Mouse (Mus musculus) lung, embryonic 16.5 days (tissue): ENCODE results near the gene Appl2. TPM values are rescaled to one million over a fixed set of nuclear protein-coding genes. Genes with fewer than 3 reads are reported as not detected.

ENCODE experiments used
- ATAC-seq: fragments of 200-750 bp; cut with Nextera tagmentation; 2 replicates; pipeline ENCODE4 v1.8.0; 2017; ENCODE audit warnings: low read depth, mild to moderate bottlenecking, moderate library complexity
- H3K27ac ChIP-seq: fragments of 300-500 bp; sonication (generic); 2 replicates; pipeline ENCODE4 v1.5.1; 2014; ENCODE audit warnings: mild to moderate bottlenecking, control low read depth, low read length
- H3K27me3 ChIP-seq: fragments of 300-500 bp; sonication (generic); 2 replicates; pipeline ENCODE4 v1.6.1; 2014; ENCODE audit warnings: low read depth, low read length, mixed read lengths; ENCODE audit not compliant: control insufficient read depth, insufficient read depth
- H3K36me3 ChIP-seq: fragments of 300-500 bp; sonication (generic); 2 replicates; pipeline ENCODE4 v1.6.1; 2014; ENCODE audit warnings: low read length; ENCODE audit not compliant: control insufficient read depth, insufficient read depth
- H3K4me1 ChIP-seq: fragments of 300-500 bp; sonication (generic); replicated peaks from 2 replicates; pipeline ENCODE4 v1.6.1; 2014; ENCODE audit warnings: low read length, mixed read lengths; ENCODE audit not compliant: control insufficient read depth, insufficient read depth
- H3K4me2 ChIP-seq: fragments of 300-500 bp; sonication (generic); 2 replicates; pipeline ENCODE4 v1.6.1; 2014; ENCODE audit warnings: low read depth, low read length, control low read depth
- H3K4me3 ChIP-seq: fragments of 300-500 bp; sonication (generic); 2 replicates; pipeline ENCODE4 v1.5.1; 2014; ENCODE audit warnings: mild to moderate bottlenecking, low read length, control low read depth
- H3K9ac ChIP-seq: fragments of 300-500 bp; sonication (generic); 2 replicates; pipeline ENCODE4 v1.6.1; 2014; ENCODE audit warnings: low read length, control low read depth
- H3K9me3 ChIP-seq: fragments of 300-500 bp; sonication (generic); 2 replicates; pipeline ENCODE4 v1.6.1; 2016; ENCODE audit warnings: low read length; ENCODE audit not compliant: control insufficient read depth
- WGBS: fragments of 180-500 bp; shearing (Covaris S2); extraction: QIAGEN DNeasy Blood & Tissue Kit; methylation state at CpG from one replicate; pipeline ENCODE4 v1.1.7; 2014; 5-methylcytosine and 5-hydroxymethylcytosine counted together
- polyA plus RNA-seq: library from polyadenylated mRNA; unstranded; fragments of >200 nt; fragmentation: Nextera tagmentation; extraction: Ambion mirVana; gene quantifications from 2 replicates; pipeline ENCODE4 v1.2.1, GENCODE M21; 2015

Gene Appl2
- polyA plus RNA-seq, 1 experiment from 2014 or later, result 55.6 TPM

DNA sequence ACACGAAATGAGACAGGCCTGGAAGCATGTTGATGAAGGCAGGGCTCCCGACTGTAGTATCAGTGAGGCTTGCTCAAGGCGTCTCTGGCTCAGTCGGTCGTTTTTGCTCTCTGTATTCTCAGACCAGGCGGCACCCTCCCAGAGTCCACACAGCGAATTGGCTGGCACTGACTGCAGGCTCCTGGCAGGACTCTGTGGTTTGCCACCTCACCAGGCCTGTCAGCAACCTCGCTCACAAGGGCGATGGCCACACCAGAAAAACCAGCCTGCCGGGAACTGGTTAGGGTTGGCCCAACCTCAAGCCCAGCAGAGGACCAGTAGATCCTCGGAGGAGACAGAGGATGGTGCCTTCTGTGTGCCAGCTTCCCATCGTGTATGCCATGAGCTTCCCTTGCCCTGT, 23.7 kb downstream of the Appl2 start:
- WGBS, result 70% methylated on average over 12 of the region's 12 CpGs

GRCm38 (mm10) chr10:83624065-83624464, 24.5 kb downstream of the Appl2 start:
- Histone ChIP-seq H3K27me3 (no peaks in the 10 kb centered on the region), H3K9me3 (no peaks in the 10 kb centered on the region), H3K4me1 (no peaks in the 10 kb centered on the region; the same call in none of the 2 replicates), H3K36me3 (peaks cover 5% of the 10 kb centered on the region; the same call in 1 of the 2 replicates), H3K4me2 (no peak overlapping the region), H3K4me3 (no peak overlapping the region), H3K9ac (no peak overlapping the region), H3K27ac (no peak overlapping the region)
- ATAC-seq, result 0 out of 2 replicates have a peak, but pooled peaks have one; percentile 50
- WGBS, result 47% methylated on average over 8 of the region's 8 CpGs

More for the DNA sequence above, 23.7 kb downstream of the Appl2 start:
- no peaks in the 10 kb centered on the region; the same call in none of the 2 replicates for H3K4me1 ChIP-seq
- no peak overlapping the region for H3K4me2 ChIP-seq
- no peak overlapping the region for H3K9ac ChIP-seq
- H3K27me3 ChIP-seq, result no peaks in the 10 kb centered on the region
- no peak for ATAC-seq
- no peaks in the 10 kb centered on the region for H3K9me3 ChIP-seq
- H3K36me3 ChIP-seq, result peaks cover 5% of the 10 kb centered on the region; the same call in 1 of the 2 replicates
- H3K27ac ChIP-seq, result no peak overlapping the region
- no peak overlapping the region for H3K4me3 ChIP-seq

- Histone ChIP-seq H3K27me3 (no peaks in the 10 kb centered on the region), H3K4me2 (no peak overlapping the region), H3K9me3 (no peaks in the 10 kb centered on the region), H3K9ac (no peak overlapping the region), H3K36me3 (peaks cover 5% of the 10 kb centered on the region; the same call in 1 of the 2 replicates), H3K27ac (no peak overlapping the region), H3K4me1 (no peaks in the 10 kb centered on the region; the same call in none of the 2 replicates), H3K4me3 (no peak overlapping the region)
- 81% methylated on average over 24 of the region's 24 CpGs for WGBS
- ATAC-seq, result peak; percentile 54
Observed at GRCm38 (mm10) chr10:83620350-83621055, 28.0 kb downstream of the Appl2 start.

- peaks cover 5% of the 10 kb centered on the region; the same call in 1 of the 2 replicates for H3K36me3 ChIP-seq
Observed at GRCm38 (mm10) chr10:83618819-83619440, 29.6 kb downstream of the Appl2 start.

GRCm38 (mm10) chr10:83617366-83617765, 31.2 kb downstream of the Appl2 start:
- H3K4me1 ChIP-seq, result no peaks in the 10 kb centered on the region
- no peak overlapping the region for H3K4me2 ChIP-seq
- H3K27ac ChIP-seq, result no peak overlapping the region
- 58% methylated on average over 10 of the region's 10 CpGs for WGBS
- H3K27me3 ChIP-seq, result no peaks in the 10 kb centered on the region
- peaks cover 9% of the 10 kb centered on the region for H3K36me3 ChIP-seq
- H3K9ac ChIP-seq, result no peak overlapping the region
- no peaks in the 10 kb centered on the region for H3K9me3 ChIP-seq
- no peak overlapping the region for H3K4me3 ChIP-seq
- no peak for ATAC-seq

More at GRCm38 (mm10) chr10:83618819-83619440, 29.6 kb downstream of the Appl2 start:
- H3K9ac ChIP-seq, result no peak overlapping the region
- no peaks in the 10 kb centered on the region for H3K27me3 ChIP-seq
- no peak overlapping the region for H3K4me2 ChIP-seq
- H3K4me1 ChIP-seq, result no peaks in the 10 kb centered on the region; the same call in 1 of the 2 replicates
- no peaks in the 10 kb centered on the region for H3K9me3 ChIP-seq
- ATAC-seq, result no peak
- 77% methylated on average over 12 of the region's 12 CpGs for WGBS
- no peak overlapping the region for H3K4me3 ChIP-seq
- no peak overlapping the region for H3K27ac ChIP-seq

- Histone ChIP-seq H3K4me1 (no peaks in the 10 kb centered on the region), H3K27me3 (no peaks in the 10 kb centered on the region), H3K27ac (no peak overlapping the region), H3K9ac (no peak overlapping the region), H3K4me3 (no peak overlapping the region), H3K36me3 (peaks cover 18% of the 10 kb centered on the region), H3K4me2 (no peak overlapping the region), H3K9me3 (no peaks in the 10 kb centered on the region)
- no peak for ATAC-seq
- WGBS, result 90% methylated on average over 14 of the region's 14 CpGs
Observed at GRCm38 (mm10) chr10:83612648-83613215, 35.8 kb downstream of the Appl2 start.

GRCm38 (mm10) chr10:83611863-83612262, 36.7 kb downstream of the Appl2 start:
- 93% methylated on average over 5 of the region's 5 CpGs for WGBS
- no peak for ATAC-seq
- Histone ChIP-seq H3K9ac (no peak overlapping the region), H3K4me2 (no peak overlapping the region), H3K27me3 (no peaks in the 10 kb centered on the region), H3K4me1 (no peaks in the 10 kb centered on the region), H3K27ac (no peak overlapping the region), H3K36me3 (peaks cover 21% of the 10 kb centered on the region), H3K9me3 (no peaks in the 10 kb centered on the region), H3K4me3 (no peak overlapping the region)

DNA sequence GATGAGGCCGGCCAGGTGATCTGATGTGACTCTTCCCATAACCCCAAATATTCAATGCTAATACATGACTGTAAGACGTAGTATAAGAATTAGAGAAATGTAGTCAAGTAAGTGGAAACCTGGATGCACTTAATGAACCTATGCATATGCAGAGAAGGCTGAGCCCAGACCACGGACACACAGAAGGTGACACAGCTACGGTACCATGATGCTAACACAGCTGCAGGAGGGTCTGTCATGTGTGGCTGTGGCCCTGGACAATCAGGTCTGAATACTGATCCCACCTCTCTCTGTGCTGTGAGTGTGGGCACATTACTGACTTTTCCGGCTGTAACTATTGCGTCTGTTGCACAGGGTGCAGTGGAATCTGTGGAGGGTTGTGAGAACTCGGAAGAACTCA, 38.0 kb downstream of the Appl2 start:
- H3K27ac ChIP-seq, result no peak overlapping the region
- no peak overlapping the region for H3K4me2 ChIP-seq
- H3K9me3 ChIP-seq, result no peaks in the 10 kb centered on the region
- no peak overlapping the region for H3K4me3 ChIP-seq
- no peaks in the 10 kb centered on the region for H3K27me3 ChIP-seq
- no peak overlapping the region for H3K9ac ChIP-seq
- no peaks in the 10 kb centered on the region for H3K4me1 ChIP-seq
- WGBS, result 93% methylated on average over 7 of the region's 7 CpGs
- no peak for ATAC-seq
- H3K36me3 ChIP-seq, result peaks cover 24% of the 10 kb centered on the region

- Histone ChIP-seq H3K9ac (no peak overlapping the region), H3K4me2 (no peak overlapping the region), H3K27me3 (no peaks in the 10 kb centered on the region), H3K27ac (no peak overlapping the region), H3K4me1 (no peaks in the 10 kb centered on the region), H3K36me3 (peaks cover 35% of the 10 kb centered on the region), H3K4me3 (no peak overlapping the region), H3K9me3 (no peaks in the 10 kb centered on the region)
- no peak for ATAC-seq
- 70% methylated on average over 8 of the region's 8 CpGs for WGBS
Observed at GRCm38 (mm10) chr10:83608596-83608995, 39.9 kb downstream of the Appl2 start.
